Mouse (Mus musculus) stomach, embryonic 16.5 days (tissue): ENCODE measurements around the gene Cenpu. TPM values are rescaled to one million over a fixed set of nuclear protein-coding genes. Genes with fewer than 3 reads are reported as not detected.
"Not testable (repeated sequence)": the region's sequence is repeated elsewhere in the genome, so short reads cannot be mapped to it uniquely, and the experiment has no call there.

Experiments used
- ATAC-seq: fragments of 200-750 bp; cut with Nextera tagmentation; 2 replicates; pipeline ENCODE4 v1.8.0; 2017; ENCODE audit warnings: moderate number of reproducible peaks, moderate TSS enrichment; ENCODE audit not compliant: insufficient read depth, low FRiP score
- H3K27ac ChIP-seq: fragments of 300-500 bp; sonication (generic); 2 replicates; pipeline ENCODE4 v1.5.1; 2014; ENCODE audit warnings: low read length
- H3K27me3 ChIP-seq: fragments of 300-500 bp; sonication (generic); 2 replicates; pipeline ENCODE4 v1.6.1; 2014; ENCODE audit warnings: low read length, control low read depth, mixed read lengths; ENCODE audit not compliant: control insufficient read depth, insufficient read depth
- H3K36me3 ChIP-seq: fragments of 300-500 bp; sonication (generic); 2 replicates; pipeline ENCODE4 v1.6.1; 2014; ENCODE audit warnings: low read length; ENCODE audit not compliant: control insufficient read depth, insufficient read depth
- H3K4me1 ChIP-seq: fragments of 300-500 bp; sonication (generic); 2 replicates; pipeline ENCODE4 v1.6.1; 2014; ENCODE audit warnings: low read length, control low read depth, mixed read lengths; ENCODE audit not compliant: control insufficient read depth, insufficient read depth
- H3K4me2 ChIP-seq: fragments of 300-500 bp; sonication (generic); 2 replicates; pipeline ENCODE4 v1.6.1; 2014; ENCODE audit warnings: low read depth, low read length, mixed read lengths
- H3K4me3 ChIP-seq: fragments of 300-500 bp; sonication (generic); replicated peaks from 2 replicates; pipeline ENCODE4 v1.5.1; 2014; ENCODE audit warnings: mild to moderate bottlenecking, low read length
- H3K9ac ChIP-seq: fragments of 300-500 bp; sonication (generic); 2 replicates; pipeline ENCODE4 v1.6.1; 2014; ENCODE audit warnings: low read length
- H3K9me3 ChIP-seq: fragments of 300-500 bp; sonication (generic); replicated peaks from 2 replicates; pipeline ENCODE4 v1.6.1; 2016; ENCODE audit warnings: low read length, control low read depth; ENCODE audit not compliant: control insufficient read depth
- WGBS: fragments of 180-500 bp; shearing (Covaris S2); extraction: QIAGEN DNeasy Blood & Tissue Kit; methylation state at CpG from one replicate; pipeline ENCODE4 v1.1.7; 2014; 5-methylcytosine and 5-hydroxymethylcytosine counted together
- polyA plus RNA-seq: library from polyadenylated mRNA; unstranded; fragments of >200 nt; fragmentation: Nextera tagmentation; extraction: Ambion mirVana; gene quantifications from 2 replicates; pipeline ENCODE4 v1.2.1, GENCODE M21; 2015

The Cenpu gene
- polyA plus RNA-seq, 1 experiment from 2014 or later: 15.1 TPM

DNA sequence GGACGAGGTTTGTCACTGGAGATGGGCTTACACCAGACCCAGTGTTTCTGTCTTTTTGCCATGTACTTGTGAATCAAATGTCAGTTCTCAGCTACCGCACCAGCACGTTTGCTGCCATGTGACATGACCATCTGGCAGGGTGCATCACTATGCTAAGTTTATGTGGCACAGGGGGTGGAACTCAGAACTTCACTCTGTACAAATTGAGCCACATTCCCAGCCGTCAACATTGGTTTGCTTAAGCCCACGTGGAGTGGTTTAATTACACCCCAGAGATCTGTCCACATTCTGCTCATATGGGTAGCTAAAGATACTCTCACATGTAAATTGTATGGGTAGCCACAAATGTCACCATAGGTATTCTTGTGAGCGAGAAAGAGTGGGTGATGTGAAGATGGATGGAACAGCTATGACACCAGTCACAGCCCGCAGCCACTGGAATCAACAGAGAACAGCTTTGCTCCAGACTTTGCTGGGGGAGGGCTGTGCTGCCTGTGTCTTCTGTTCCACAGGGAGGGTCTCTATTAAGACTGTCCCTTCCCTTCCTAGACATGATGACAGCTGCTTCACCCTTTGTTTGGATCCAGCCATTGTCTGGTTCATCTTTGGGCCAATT is 15.2 kb downstream of the Cenpu start:
- Histone ChIP-seq H3K9ac (no peak overlapping the region), H3K4me2 (no peak overlapping the region), H3K27ac (no peak overlapping the region), H3K4me1 (no peaks in the 10 kb centered on the region), H3K27me3 (no peaks in the 10 kb centered on the region), H3K36me3 (no peaks in the 10 kb centered on the region), H3K4me3 (no peak overlapping the region), H3K9me3 (no peaks in the 10 kb centered on the region)
- 86% methylated on average over 7 of the region's 7 CpGs for WGBS
- no peak for ATAC-seq

DNA sequence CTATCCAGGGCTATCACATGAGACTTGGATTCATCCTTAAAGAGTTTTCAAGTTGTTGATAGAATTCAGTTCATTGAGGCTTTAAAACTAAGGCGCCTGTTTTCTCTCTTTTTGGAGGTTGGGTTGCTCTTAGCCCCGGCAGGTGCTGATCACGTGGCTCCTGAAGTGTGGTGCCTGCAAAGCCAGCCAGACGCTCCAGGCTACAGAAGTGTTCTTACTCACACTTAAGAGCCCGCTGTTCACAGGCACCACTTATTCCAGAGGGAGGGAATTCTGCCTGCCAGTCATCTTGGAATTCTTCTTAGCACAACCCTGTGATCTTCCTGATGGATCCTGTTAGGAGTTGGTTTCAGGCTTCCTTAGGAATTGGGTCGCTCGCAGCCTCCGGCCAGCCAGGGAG is 16.1 kb downstream of the Cenpu start:
- H3K4me2 ChIP-seq: no peak overlapping the region
- H3K9ac ChIP-seq: no peak overlapping the region
- no peaks in the 10 kb centered on the region for H3K36me3 ChIP-seq
- 90% methylated on average over 8 of the region's 8 CpGs for WGBS
- no peak overlapping the region for H3K4me3 ChIP-seq
- no peak overlapping the region for H3K27ac ChIP-seq
- H3K9me3 ChIP-seq: no peaks in the 10 kb centered on the region
- no peaks in the 10 kb centered on the region for H3K27me3 ChIP-seq
- ATAC-seq: no peak
- H3K4me1 ChIP-seq: no peaks in the 10 kb centered on the region

DNA sequence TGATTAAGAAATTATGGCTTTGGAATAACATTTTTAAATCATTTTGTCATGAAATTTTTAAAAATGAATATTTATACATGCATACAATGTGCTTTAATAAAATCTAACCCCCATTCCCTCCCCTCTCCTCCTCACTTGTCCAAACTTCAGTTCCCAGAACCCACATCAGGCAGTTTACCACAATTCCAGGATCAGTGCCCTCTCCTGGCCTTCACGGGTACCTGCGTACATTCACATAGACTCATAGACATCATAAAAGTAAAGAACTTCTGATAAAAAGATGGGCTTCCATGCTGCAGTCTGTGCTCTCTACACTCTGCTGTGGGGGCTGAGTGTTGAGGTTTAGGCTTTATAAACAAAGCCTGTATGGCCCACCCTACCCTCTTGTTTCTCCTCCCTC is 17.1 kb downstream of the Cenpu start:
- WGBS: 73% methylated on average over 2 of the region's 2 CpGs
- H3K4me1 ChIP-seq: no peaks in the 10 kb centered on the region
- no peak overlapping the region for H3K4me2 ChIP-seq
- H3K9ac ChIP-seq: no peak overlapping the region
- H3K27me3 ChIP-seq: no peaks in the 10 kb centered on the region
- no peaks in the 10 kb centered on the region for H3K9me3 ChIP-seq
- H3K27ac ChIP-seq: no peak overlapping the region
- no peak overlapping the region for H3K4me3 ChIP-seq
- ATAC-seq: no peak
- no peaks in the 10 kb centered on the region for H3K36me3 ChIP-seq

DNA sequence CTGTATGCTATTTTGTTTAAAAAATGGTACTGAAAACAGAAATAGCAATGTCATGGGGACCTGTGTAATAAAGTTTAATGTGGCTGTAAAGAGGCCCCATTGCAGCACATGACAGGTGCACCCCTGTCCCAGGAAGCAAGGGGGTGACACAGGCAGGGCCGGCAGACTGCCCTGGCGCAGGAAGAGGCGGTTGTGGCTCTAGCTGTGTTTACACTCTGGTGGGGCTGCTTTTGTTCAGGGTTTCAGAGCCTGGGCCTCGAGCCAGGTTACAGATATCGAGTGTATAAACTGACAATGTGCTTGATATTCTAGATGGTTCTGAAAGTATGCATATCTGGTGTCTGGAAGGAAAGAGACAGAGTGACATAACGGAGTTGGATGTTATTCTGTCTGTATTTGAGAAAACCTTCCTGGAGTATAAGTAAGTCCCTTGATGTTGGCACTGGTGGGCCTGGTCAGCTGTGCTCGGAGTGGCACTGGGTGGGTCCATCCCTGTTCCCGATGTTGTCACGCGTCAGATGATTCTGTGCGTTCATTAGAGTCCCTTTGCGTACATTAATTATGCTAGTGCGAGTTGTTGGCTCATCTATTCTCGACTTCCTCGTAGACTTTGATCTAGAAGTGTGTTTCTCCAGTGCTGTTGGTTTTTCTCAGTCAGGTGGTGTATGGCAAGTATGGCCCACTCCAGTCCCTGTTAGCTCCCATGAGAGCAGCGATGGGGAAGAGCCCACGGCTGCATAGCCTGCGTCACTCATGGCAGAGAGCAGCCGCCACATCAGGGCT is 18.0 kb downstream of the Cenpu start:
- Histone ChIP-seq H3K9ac (no peak overlapping the region), H3K4me1 (no peaks in the 10 kb centered on the region), H3K4me2 (no peak overlapping the region), H3K4me3 (no peak overlapping the region), H3K9me3 (no peaks in the 10 kb centered on the region), H3K27ac (0 out of 2 replicates have a peak overlapping the region, but pooled peaks have one; percentile 62), H3K27me3 (no peaks in the 10 kb centered on the region), H3K36me3 (no peaks in the 10 kb centered on the region)
- ATAC-seq: peak; percentile 34; the same call in 1 of the 2 replicates
- WGBS: 67% methylated on average over 19 of the region's 19 CpGs

DNA sequence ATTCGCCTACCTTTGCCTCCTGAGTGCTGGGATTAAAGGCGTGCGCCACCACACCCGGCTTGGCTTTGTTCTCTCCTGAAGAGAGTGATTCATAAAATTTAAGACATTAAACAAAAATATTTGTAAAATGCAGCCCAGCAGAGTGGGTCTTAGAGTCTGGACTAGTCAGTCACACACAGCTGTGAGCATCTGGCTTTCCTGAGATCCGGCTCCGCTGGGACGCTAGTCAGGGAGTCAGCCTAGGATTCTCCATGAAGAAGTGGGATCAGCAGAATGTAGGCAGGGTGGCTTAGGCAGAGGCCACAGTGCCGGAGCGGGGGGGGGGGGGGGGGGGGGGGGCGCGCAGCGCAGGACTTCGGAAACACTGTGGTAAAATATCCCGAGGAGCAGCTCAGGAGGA is 18.8 kb downstream of the Cenpu start:
- H3K36me3 ChIP-seq: no peaks in the 10 kb centered on the region

DNA sequence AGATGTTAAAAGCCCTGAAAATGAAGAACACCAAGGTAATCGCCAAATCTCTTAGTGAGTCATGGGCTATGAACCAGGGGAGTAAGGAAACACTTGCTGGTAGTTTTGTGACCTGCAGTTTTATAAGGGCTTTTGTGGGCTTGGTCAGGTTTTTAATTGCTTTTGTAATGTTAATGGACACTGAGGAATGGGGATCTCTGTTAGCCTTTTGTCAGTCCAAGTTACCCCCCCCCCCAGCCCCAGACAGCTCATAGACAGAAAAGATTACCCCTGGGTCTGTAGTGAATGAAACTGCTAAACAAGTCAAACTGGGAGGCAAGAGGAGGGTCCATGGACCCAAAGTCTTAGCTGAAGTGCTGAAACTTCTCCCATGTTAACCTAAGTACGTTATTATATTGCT is 21.6 kb downstream of the Cenpu start:
- H3K27me3 ChIP-seq: no peaks in the 10 kb centered on the region
- 0 out of 2 replicates have a peak, but pooled peaks cover 6% of the 10 kb centered on the region for H3K36me3 ChIP-seq
- no peak overlapping the region for H3K9ac ChIP-seq
- no peaks in the 10 kb centered on the region for H3K4me1 ChIP-seq
- no peak overlapping the region for H3K4me2 ChIP-seq
- no peaks in the 10 kb centered on the region for H3K9me3 ChIP-seq
- 88% methylated on average over 2 of the region's 2 CpGs for WGBS
- no peak overlapping the region for H3K4me3 ChIP-seq
- no peak overlapping the region for H3K27ac ChIP-seq
- no peak for ATAC-seq

More for the DNA sequence above, 18.8 kb downstream of the Cenpu start:
- Histone ChIP-seq H3K27ac (0 out of 2 replicates have a peak overlapping the region, but pooled peaks have one; percentile 62), H3K4me2 (no peak overlapping the region), H3K4me1 (no peaks in the 10 kb centered on the region), H3K9ac (no peak overlapping the region), H3K4me3 (no peak overlapping the region), H3K27me3 (no peaks in the 10 kb centered on the region), H3K9me3 (no peaks in the 10 kb centered on the region)
- peak; percentile 69; the same call in 1 of the 2 replicates for ATAC-seq
- 68% methylated on average over 8 of the region's 14 CpGs for WGBS

DNA sequence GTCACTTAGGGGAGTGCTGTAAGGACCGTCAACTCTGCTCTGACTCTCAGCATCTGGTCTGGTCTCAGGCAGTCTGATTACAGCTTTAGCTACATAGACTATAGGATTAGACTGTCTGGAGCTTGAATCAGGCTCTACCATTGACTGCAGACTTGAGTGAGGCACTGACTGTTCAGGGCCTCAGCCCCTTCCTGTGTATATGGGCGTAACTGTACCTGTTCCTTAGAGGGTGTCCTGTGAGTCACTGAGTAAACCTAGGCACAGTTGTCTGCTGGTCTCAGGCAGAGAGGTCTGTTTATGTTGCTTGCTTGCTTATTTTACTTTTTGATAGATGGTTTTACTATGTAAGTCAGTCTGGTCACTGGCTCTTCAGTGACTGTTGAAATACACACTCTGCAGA is 22.1 kb downstream of the Cenpu start:
- no peak overlapping the region for H3K27ac ChIP-seq
- no peak overlapping the region for H3K4me2 ChIP-seq
- H3K9me3 ChIP-seq: no peaks in the 10 kb centered on the region
- H3K4me1 ChIP-seq: no peaks in the 10 kb centered on the region
- no peak overlapping the region for H3K4me3 ChIP-seq
- H3K27me3 ChIP-seq: no peaks in the 10 kb centered on the region
- peak; percentile 54; the same call in 1 of the 2 replicates for ATAC-seq
- H3K9ac ChIP-seq: no peak overlapping the region
- 76% methylated on average over 2 of the region's 2 CpGs for WGBS
- 0 out of 2 replicates have a peak, but pooled peaks cover 12% of the 10 kb centered on the region for H3K36me3 ChIP-seq

DNA sequence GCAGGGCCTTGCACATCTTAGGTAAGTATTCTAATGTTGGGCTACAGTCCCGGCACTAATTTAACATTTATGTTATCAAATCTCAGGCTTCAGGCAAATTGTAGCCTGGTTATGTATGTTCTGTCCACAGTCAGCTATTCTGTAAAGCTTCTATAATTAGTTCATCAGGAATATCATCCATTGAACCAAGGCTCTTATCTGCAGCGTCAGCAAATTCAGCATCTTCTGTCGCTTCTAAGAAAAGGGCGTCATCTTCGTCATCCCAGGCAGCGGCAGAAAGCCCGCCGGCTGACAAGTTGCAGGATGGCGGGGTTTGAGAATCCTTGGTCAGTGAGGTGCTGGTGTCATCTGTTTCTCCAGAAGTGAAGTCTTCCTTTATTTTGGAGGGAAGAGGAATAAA is 27.0 kb downstream of the Cenpu start:
- 94% methylated on average over 9 of the region's 9 CpGs for WGBS
- 0 out of 2 replicates have a peak, but pooled peaks cover 18% of the 10 kb centered on the region for H3K36me3 ChIP-seq

DNA sequence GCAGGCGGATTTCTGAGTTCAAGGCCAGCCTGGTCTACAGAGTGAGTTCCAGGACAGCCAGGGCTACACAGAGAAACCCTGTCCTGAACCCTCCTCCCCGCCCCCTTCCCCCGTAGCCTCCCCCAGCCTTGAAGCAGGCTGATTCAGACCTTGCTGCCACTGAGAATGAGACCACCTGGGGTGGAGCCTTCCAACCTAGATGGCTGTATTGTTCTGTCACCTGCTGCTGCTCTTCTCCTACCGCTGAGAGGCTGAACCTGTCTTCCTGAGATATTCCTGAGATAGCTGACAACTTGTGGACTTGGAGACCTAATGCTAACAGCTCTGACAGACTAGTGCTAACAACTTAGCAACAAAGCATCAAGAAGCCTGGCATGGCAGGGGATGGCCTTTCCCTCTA is 32.5 kb downstream of the Cenpu start:
- 64% methylated on average over 4 of the region's 4 CpGs for WGBS
- H3K4me2 ChIP-seq, H3K27ac ChIP-seq, H3K36me3 ChIP-seq, H3K9ac ChIP-seq, H3K4me1 ChIP-seq, ATAC-seq, H3K4me3 ChIP-seq, H3K9me3 ChIP-seq, H3K27me3 ChIP-seq: not testable (repeated sequence)

More for the DNA sequence above, 27.0 kb downstream of the Cenpu start:
- Histone ChIP-seq H3K4me2 (no peak overlapping the region), H3K27me3 (no peaks in the 10 kb centered on the region), H3K4me1 (no peaks in the 10 kb centered on the region), H3K9ac (no peak overlapping the region), H3K9me3 (no peaks in the 10 kb centered on the region), H3K4me3 (no peak overlapping the region), H3K27ac (no peak overlapping the region)
- no peak for ATAC-seq
